Comparison of ENCODE assay signal across 27 mouse cellular contexts in genomic region chr16:91601081-91601480, GRCm38 (mm10). TPM values are rescaled to one million over a fixed set of nuclear protein-coding genes. Genes with fewer than 3 reads are reported as not detected.
DNase-seq lines count a peak whose midpoint lies in the region; ATAC-seq and TF ChIP-seq lines count a peak whose summit lies in the region.
"Had no signal": no experiment of that assay in that cellular context is flagged by ENCODE, and none has a peak within 500 bp of the region (broad histone marks: within the 10 kb centered on the region; RNA-seq: fewer than 3 reads in every experiment).

No protein-coding gene starts in this region.

- peak overlapping the region; percentile 59 for H3K27ac ChIP-seq in lung, postnatal 0 days (ENCODE audit: low read length)
- H3K27ac ChIP-seq: embryonic facial prominence, embryonic 13.5 days; embryonic facial prominence, embryonic 15.5 days; forebrain, embryonic 10.5 days; forebrain, embryonic 12.5 days had no signal

- no peak overlapping the region for H3K4me2 ChIP-seq in lung, postnatal 0 days (replicated peaks; ENCODE audit: low read depth, low read length)
- H3K4me2 ChIP-seq: embryonic facial prominence, embryonic 13.5 days; embryonic facial prominence, embryonic 15.5 days; forebrain, embryonic 12.5 days had no signal

- peak; percentile 57; the same call in 1 of the 2 replicates for TF ChIP-seq EP300 in lung, postnatal 0 days (IDR thresholded peaks at IDR 0.05)

- TF ChIP-seq POLR2A in lung, adult 2 months (IDR thresholded peaks at IDR 0.05; ENCODE audit: borderline replicate concordance, extremely low read depth, low read depth, low read length): no peak

- H3K36me3 ChIP-seq in lung, postnatal 0 days (ENCODE audit: insufficient read depth, low read length): no peaks in the 10 kb centered on the region
- H3K36me3 ChIP-seq: embryonic facial prominence, embryonic 13.5 days; embryonic facial prominence, embryonic 15.5 days; forebrain, embryonic 10.5 days; forebrain, embryonic 12.5 days; G1E had no signal

- peak; percentile 24 for ATAC-seq in lung, postnatal 0 days
- ATAC-seq in granulocyte monocyte progenitor cell, adult 5-6 weeks (replicated peaks; ENCODE audit: poor library complexity, severe bottlenecking): peak; percentile 2; the same call in 1 of the 2 replicates
- ATAC-seq: activated CD4-positive, CD25-positive, alpha-beta regulatory T cell, adult 4 months; CD4-positive, CD25-positive, alpha-beta regulatory T cell, adult 4 months; forebrain, embryonic 14.5 days; forebrain, embryonic 16.5 days; Patski had no signal

- no peak overlapping the region for H3K4me3 ChIP-seq in lung, postnatal 0 days (ENCODE audit: low read depth, low read length)
- no peak overlapping the region for H3K4me3 ChIP-seq in lung, adult 2 months (replicated peaks; ENCODE audit: extremely low read depth, low read depth, low read length)
- H3K4me3 ChIP-seq: embryonic facial prominence, embryonic 13.5 days; embryonic facial prominence, embryonic 15.5 days; erythroblast, embryonic 14.5 days; forebrain, embryonic 10.5 days; forebrain, embryonic 12.5 days had no signal

- DNase-seq in lung, postnatal 0 days (ENCODE audit: low spot score): peak; percentile 84
- DNase-seq in lung, postnatal 4 days: no peak
- DNase-seq in lung, postnatal 36 days: peak; percentile 46
- DNase-seq in lung, adult 2 months: no peak
- DNase-seq in adrenal gland, adult (ENCODE audit: inconsistent age in 2 of 2, low spot score in 1 of 2): no peak
- DNase-seq: adrenal gland, adult 2 months; adrenal gland, postnatal 10 days; adrenal gland, postnatal 25 days; cerebellum, adult 11 months; cerebellum, adult 18-20 months; cerebellum, adult 8-10 months; cerebellum, adult 9-11 months; cerebellum, postnatal 14 days; cerebellum, postnatal 36 days; embryo, embryonic 11 days had no signal

- H3K9me3 ChIP-seq in lung, postnatal 0 days (ENCODE audit: low read length): no peaks in the 10 kb centered on the region
- H3K9me3 ChIP-seq: embryonic facial prominence, embryonic 13.5 days; embryonic facial prominence, embryonic 15.5 days; forebrain, embryonic 10.5 days; forebrain, embryonic 12.5 days; G1E had no signal

- 28% methylated on average over 4 of the region's 4 CpGs for WGBS in lung, postnatal 0 days
- 42% methylated on average over 4 of the region's 4 CpGs for WGBS in lung, adult 2 months

- no peaks in the 10 kb centered on the region for H3K27me3 ChIP-seq in lung, postnatal 0 days (replicated peaks; ENCODE audit: insufficient read depth, low read length)
- H3K27me3 ChIP-seq: Patski had no signal

- TF ChIP-seq CTCF in lung, postnatal 0 days (IDR thresholded peaks at IDR 0.05): no peak
- TF ChIP-seq CTCF in lung, adult 2 months (IDR thresholded peaks at IDR 0.05; ENCODE audit: insufficient read depth, low read length): no peak

- H3K4me1 ChIP-seq in lung, postnatal 0 days (ENCODE audit: insufficient read depth, low read depth, low read length): 0 out of 2 replicates have a peak, but pooled peaks cover 4% of the 10 kb centered on the region
- H3K4me1 ChIP-seq in lung, adult 2 months (ENCODE audit: control insufficient read depth, insufficient read depth, low read length): peaks cover 5% of the 10 kb centered on the region; the same call in 1 of the 2 replicates

- no peak overlapping the region for H3K9ac ChIP-seq in lung, postnatal 0 days (replicated peaks; ENCODE audit: low read depth)
- H3K9ac ChIP-seq: embryonic facial prominence, embryonic 13.5 days; embryonic facial prominence, embryonic 15.5 days; forebrain, embryonic 12.5 days had no signal

RNA-seq across cellular contexts. Expression of gene Tmem50b, which starts 3.5 kb away (rescaled TPM):
- 160 and 169 TPM in 2 replicates for polyA plus RNA-seq in lung, postnatal 0 days (2015; fragmentation: Nextera tagmentation; extraction: Ambion mirVana)
- 87.2 and 111 TPM in 2 replicates for polyA plus RNA-seq in lung, adult 2 months (2012; rRNA removed)
- 56.8 and 64.9 TPM in 2 replicates for total RNA-seq in granulocyte monocyte progenitor cell, adult 5-6 weeks (2014; fragmentation: Nextera tagmentation)
- total RNA-seq in granulocyte monocyte progenitor cell, adult 5-6 weeks (2017): 38.5 and 41.1 TPM in 2 replicates

RNA-seq across cellular contexts. Expression of gene Dnajc28, which starts 17.7 kb away (rescaled TPM):
- 6.1 and 6.2 TPM in 2 replicates for polyA plus RNA-seq in lung, postnatal 0 days (2015; fragmentation: Nextera tagmentation; extraction: Ambion mirVana)
- polyA plus RNA-seq in lung, adult 2 months (2012; rRNA removed): 1.3 and 1.7 TPM in 2 replicates
- total RNA-seq in granulocyte monocyte progenitor cell, adult 5-6 weeks (2014; fragmentation: Nextera tagmentation): 2.4 and 2.8 TPM in 2 replicates
- total RNA-seq in granulocyte monocyte progenitor cell, adult 5-6 weeks (2017): 6.1 and 9.2 TPM in 2 replicates

RNA-seq across cellular contexts. Expression of gene Gart, which starts 45.7 kb away (rescaled TPM):
- polyA plus RNA-seq in lung, postnatal 0 days (2015; fragmentation: Nextera tagmentation; extraction: Ambion mirVana): 27.3 and 30.9 TPM in 2 replicates
- 19.1 and 29.5 TPM in 2 replicates for polyA plus RNA-seq in lung, adult 2 months (2012; rRNA removed)
- 169 and 244 TPM in 2 replicates for total RNA-seq in granulocyte monocyte progenitor cell, adult 5-6 weeks (2014; fragmentation: Nextera tagmentation)
- total RNA-seq in granulocyte monocyte progenitor cell, adult 5-6 weeks (2017): 443 and 453 TPM in 2 replicates

RNA-seq across cellular contexts. Expression of gene Son, which starts 46.2 kb away (rescaled TPM):
- polyA plus RNA-seq in lung, postnatal 0 days (2015; fragmentation: Nextera tagmentation; extraction: Ambion mirVana): 132 and 143 TPM in 2 replicates
- 144 and 200 TPM in 2 replicates for polyA plus RNA-seq in lung, adult 2 months (2012; rRNA removed)
- total RNA-seq in granulocyte monocyte progenitor cell, adult 5-6 weeks (2014; fragmentation: Nextera tagmentation): 326 and 356 TPM in 2 replicates
- total RNA-seq in granulocyte monocyte progenitor cell, adult 5-6 weeks (2017): 242 and 285 TPM in 2 replicates

RNA-seq across cellular contexts. Expression of gene Ifngr2, which starts 54.2 kb away (rescaled TPM):
- polyA plus RNA-seq in lung, postnatal 0 days (2015; fragmentation: Nextera tagmentation; extraction: Ambion mirVana): 64.4 and 78.1 TPM in 2 replicates
- polyA plus RNA-seq in lung, adult 2 months (2012; rRNA removed): 32.4 and 37.9 TPM in 2 replicates
- 29.2 TPM in 2 replicates for total RNA-seq in granulocyte monocyte progenitor cell, adult 5-6 weeks (2014; fragmentation: Nextera tagmentation)
- 12.8 and 13.0 TPM in 2 replicates for total RNA-seq in granulocyte monocyte progenitor cell, adult 5-6 weeks (2017)

Comparison
In these comparisons a context has a peak if more than half of its experiments do, and no peak if none do; other contexts are left out.
1. DNase-seq: peak in lung, postnatal 0 days (single experiment) and lung, postnatal 36 days (single experiment); none in lung, postnatal 4 days (0 of 2), lung, adult 2 months (single experiment) and adrenal gland, adult (0 of 2).